Mouse (Mus musculus): ENCODE data around the gene Spsb2.
A peak's percentile ranks its signal among the peaks of the same experiment; 100 is the strongest.

DNA sequence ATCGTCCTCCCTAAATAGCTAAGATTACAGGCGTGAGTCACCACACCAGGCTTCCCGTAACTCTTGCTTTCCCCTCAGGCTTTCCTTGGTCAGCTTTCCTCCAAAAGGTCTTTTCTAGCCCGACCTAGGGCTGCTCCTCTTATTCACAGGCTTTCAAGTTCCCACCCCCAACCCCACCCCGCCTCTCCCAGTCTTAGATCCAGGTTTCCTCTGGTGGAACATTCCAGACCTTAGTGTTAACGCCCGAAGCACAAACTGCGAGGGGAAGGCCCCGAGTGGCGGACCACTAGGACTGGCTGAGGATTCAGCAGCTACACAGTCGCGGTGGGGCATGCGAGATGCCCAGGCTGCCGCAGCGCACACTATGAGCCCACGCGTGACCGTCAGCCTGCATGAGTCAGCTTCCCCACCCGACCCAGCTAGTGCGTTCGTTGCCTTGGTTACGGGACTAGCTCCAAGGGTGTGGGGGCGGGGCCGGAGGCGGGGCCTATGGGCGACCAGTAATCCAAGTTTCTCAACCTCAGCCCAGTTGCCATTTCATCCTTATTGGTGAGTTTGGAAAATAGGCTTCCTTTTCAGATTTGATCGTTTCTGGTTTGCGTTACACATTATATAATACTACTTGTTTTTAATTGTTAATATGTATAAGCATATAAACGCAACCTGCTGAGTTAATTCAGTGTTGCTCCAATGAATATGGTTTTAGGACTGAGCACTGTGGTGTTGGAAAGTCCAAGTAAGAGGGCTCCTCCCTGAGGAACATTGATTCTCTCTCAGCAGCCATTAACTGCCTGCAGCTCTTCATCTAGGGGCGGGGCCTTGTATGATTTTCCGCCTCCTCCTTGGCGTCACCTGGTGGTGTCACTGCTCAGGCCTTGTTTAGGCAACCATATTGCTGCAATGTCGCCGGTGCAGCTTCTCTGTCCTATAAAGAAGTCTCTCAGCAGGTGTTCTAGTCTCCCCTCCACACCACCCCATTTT, 2.8 kb upstream of the Spsb2 start:
- TF ChIP-seq CTCF (IDR thresholded peaks at IDR 0.05; ENCODE audit: borderline replicate concordance, insufficient read depth, low read depth, low read length) (peak; percentile 40; the same call in 1 of the 2 replicates), POLR2A (IDR thresholded peaks at IDR 0.05; ENCODE audit: borderline replicate concordance, insufficient read depth, low read length) (peak; percentile 59)
